Mouse (Mus musculus) CH12.LX (cell line): ENCODE results near the gene Ctla2b.

Experiments used
- CTCF ChIP-seq, 2 experiments: IDR thresholded peaks in 1 of 2; conservative IDR thresholded peaks in 1 of 2; 2 replicates each; pipeline ENCODE4 v1.5.1; 2011 to 2012; ENCODE audit warnings: low read depth in 2 of 2, low read length in 2 of 2, improper control_type of control experiment in 1 of 2, inconsistent platforms in 1 of 2, mild to moderate bottlenecking in 1 of 2, moderate library complexity in 1 of 2
- HCFC1 ChIP-seq: IDR thresholded peaks from 2 replicates; pipeline ENCODE4 v1.6.1; 2012; ENCODE audit warnings: low read depth, mild to moderate bottlenecking, inconsistent platforms, low read length, improper control_type of control experiment
- KAT2A ChIP-seq: IDR thresholded peaks from 2 replicates; pipeline ENCODE4 v1.6.1; 2012; ENCODE audit warnings: low read length, improper control_type of control experiment, inconsistent platforms; ENCODE audit not compliant: insufficient replicate concordance
- MAZ ChIP-seq: IDR thresholded peaks from 2 replicates; pipeline ENCODE4 v1.6.1; 2012; ENCODE audit warnings: low read depth, mild to moderate bottlenecking, inconsistent platforms, low read length, improper control_type of control experiment, moderate library complexity
- NRF1 ChIP-seq: IDR thresholded peaks from 2 replicates; pipeline ENCODE4 v1.6.1; 2014; ENCODE audit warnings: low read depth, mild to moderate bottlenecking, inconsistent platforms, low read length, improper control_type of control experiment, moderate library complexity
- PAX5 ChIP-seq: IDR thresholded peaks from 2 replicates; pipeline ENCODE4 v1.6.1; 2012; ENCODE audit warnings: low read length, inconsistent platforms, mixed read lengths
- POLR2A ChIP-seq: IDR thresholded peaks from 2 replicates; pipeline ENCODE4 v1.6.1; 2011; ENCODE audit warnings: low read depth, mild to moderate bottlenecking, improper control_type of control experiment, low read length
- POLR2AphosphoS2 ChIP-seq: IDR thresholded peaks from 2 replicates; pipeline ENCODE4 v1.6.1; 2011; ENCODE audit warnings: low read depth, low read length, improper control_type of control experiment
- TBP ChIP-seq: conservative IDR thresholded peaks from 2 replicates; pipeline ENCODE4 v1.6.1; 2011; ENCODE audit warnings: low read depth, low read length, improper control_type of control experiment
- TCF12 ChIP-seq: IDR thresholded peaks from 2 replicates; pipeline ENCODE4 v1.6.1; 2014; ENCODE audit warnings: low read depth, mild to moderate bottlenecking, inconsistent platforms, low read length, improper control_type of control experiment

GRCm38 (mm10) chr13:60895406-60896160 is 1.7 kb downstream of the Ctla2b start:
- TF ChIP-seq TBP (no peak), CTCF (conservative IDR thresholded peaks at IDR 0.05 in 1 of 2, IDR thresholded peaks at IDR 0.05 in 1 of 2; ENCODE audit: low read depth in 2 of 2, low read length in 2 of 2) (no peak), POLR2AphosphoS2 (no peak), HCFC1 (no peak), POLR2A (no peak), KAT2A (no peak), TCF12 (no peak), NRF1 (no peak), MAZ (no peak), PAX5 (no peak)
